Mouse (Mus musculus) stomach, embryonic 16.5 days (tissue): ENCODE measurements around the gene Fabp3. TPM values are rescaled to one million over a fixed set of nuclear protein-coding genes. Genes with fewer than 3 reads are reported as not detected.
A peak's percentile ranks its signal among the peaks of the same experiment; 100 is the strongest.

Source experiments
- ATAC-seq: fragments of 200-750 bp; cut with Nextera tagmentation; 2 replicates; pipeline ENCODE4 v1.8.0; 2017; ENCODE audit warnings: moderate number of reproducible peaks, moderate TSS enrichment; ENCODE audit not compliant: insufficient read depth, low FRiP score
- H3K27ac ChIP-seq: fragments of 300-500 bp; sonication (generic); 2 replicates; pipeline ENCODE4 v1.5.1; 2014; ENCODE audit warnings: low read length
- H3K27me3 ChIP-seq: fragments of 300-500 bp; sonication (generic); 2 replicates; pipeline ENCODE4 v1.6.1; 2014; ENCODE audit warnings: low read length, control low read depth, mixed read lengths; ENCODE audit not compliant: control insufficient read depth, insufficient read depth
- H3K36me3 ChIP-seq: fragments of 300-500 bp; sonication (generic); 2 replicates; pipeline ENCODE4 v1.6.1; 2014; ENCODE audit warnings: low read length; ENCODE audit not compliant: control insufficient read depth, insufficient read depth
- H3K4me1 ChIP-seq: fragments of 300-500 bp; sonication (generic); 2 replicates; pipeline ENCODE4 v1.6.1; 2014; ENCODE audit warnings: low read length, control low read depth, mixed read lengths; ENCODE audit not compliant: control insufficient read depth, insufficient read depth
- H3K4me2 ChIP-seq: fragments of 300-500 bp; sonication (generic); 2 replicates; pipeline ENCODE4 v1.6.1; 2014; ENCODE audit warnings: low read depth, low read length, mixed read lengths
- H3K4me3 ChIP-seq: fragments of 300-500 bp; sonication (generic); replicated peaks from 2 replicates; pipeline ENCODE4 v1.5.1; 2014; ENCODE audit warnings: mild to moderate bottlenecking, low read length
- H3K9ac ChIP-seq: fragments of 300-500 bp; sonication (generic); 2 replicates; pipeline ENCODE4 v1.6.1; 2014; ENCODE audit warnings: low read length
- H3K9me3 ChIP-seq: fragments of 300-500 bp; sonication (generic); replicated peaks from 2 replicates; pipeline ENCODE4 v1.6.1; 2016; ENCODE audit warnings: low read length, control low read depth; ENCODE audit not compliant: control insufficient read depth
- WGBS: fragments of 180-500 bp; shearing (Covaris S2); extraction: QIAGEN DNeasy Blood & Tissue Kit; methylation state at CpG from one replicate; pipeline ENCODE4 v1.1.7; 2014; 5-methylcytosine and 5-hydroxymethylcytosine counted together
- polyA plus RNA-seq: library from polyadenylated mRNA; unstranded; fragments of >200 nt; fragmentation: Nextera tagmentation; extraction: Ambion mirVana; gene quantifications from 2 replicates; pipeline ENCODE4 v1.2.1, GENCODE M21; 2015

Fabp3 gene
- polyA plus RNA-seq, 1 experiment from 2014 or later = 32.4 TPM

- Histone ChIP-seq H3K9me3 (no peaks in the 10 kb centered on the region), H3K9ac (no peak overlapping the region), H3K4me2 (no peak overlapping the region), H3K36me3 (no peaks in the 10 kb centered on the region), H3K4me1 (peaks cover 11% of the 10 kb centered on the region; the same call in 1 of the 2 replicates), H3K27ac (no peak overlapping the region), H3K4me3 (no peak overlapping the region), H3K27me3 (no peaks in the 10 kb centered on the region)
- WGBS = 70% methylated on average over 11 of the region's 11 CpGs
- no peak for ATAC-seq
Observed at GRCm38 (mm10) chr4:130298877-130299628, 9.3 kb upstream of the Fabp3 start.

GRCm38 (mm10) chr4:130299629-130300018, 8.8 kb upstream of the Fabp3 start:
- Histone ChIP-seq H3K4me1 (peaks cover 11% of the 10 kb centered on the region; the same call in 1 of the 2 replicates), H3K4me2 (no peak overlapping the region), H3K36me3 (no peaks in the 10 kb centered on the region), H3K9ac (no peak overlapping the region), H3K9me3 (no peaks in the 10 kb centered on the region), H3K27ac (no peak overlapping the region), H3K27me3 (no peaks in the 10 kb centered on the region), H3K4me3 (no peak overlapping the region)
- 77% methylated on average over 8 of the region's 8 CpGs for WGBS
- ATAC-seq = no peak

GRCm38 (mm10) chr4:130302285-130302870, 6.0 kb upstream of the Fabp3 start:
- Histone ChIP-seq H3K9me3 (no peaks in the 10 kb centered on the region), H3K27me3 (peaks cover 9% of the 10 kb centered on the region; the same call in 1 of the 2 replicates)
- WGBS = 56% methylated on average over 12 of the region's 12 CpGs

GRCm38 (mm10) chr4:130304746-130305145, 3.6 kb upstream of the Fabp3 start:
- H3K27me3 ChIP-seq = peaks cover 24% of the 10 kb centered on the region
- H3K9me3 ChIP-seq = no peaks in the 10 kb centered on the region
- H3K36me3 ChIP-seq = no peaks in the 10 kb centered on the region
- no peak for ATAC-seq
- H3K4me1 ChIP-seq = peaks cover 13% of the 10 kb centered on the region
- 42% methylated on average over 3 of the region's 3 CpGs for WGBS
- no peak overlapping the region for H3K4me2 ChIP-seq
- no peak overlapping the region for H3K27ac ChIP-seq
- H3K9ac ChIP-seq = no peak overlapping the region
- H3K4me3 ChIP-seq = no peak overlapping the region

More at GRCm38 (mm10) chr4:130302285-130302870, 6.0 kb upstream of the Fabp3 start:
- Histone ChIP-seq H3K27ac (no peak overlapping the region), H3K9ac (no peak overlapping the region), H3K36me3 (no peaks in the 10 kb centered on the region), H3K4me3 (no peak overlapping the region), H3K4me2 (no peak overlapping the region), H3K4me1 (no peaks in the 10 kb centered on the region)
- ATAC-seq = no peak

- peaks cover 13% of the 10 kb centered on the region for H3K4me1 ChIP-seq
- no peaks in the 10 kb centered on the region for H3K9me3 ChIP-seq
- no peak for ATAC-seq
- no peak overlapping the region for H3K4me3 ChIP-seq
- H3K27me3 ChIP-seq = peaks cover 31% of the 10 kb centered on the region
- H3K9ac ChIP-seq = no peak overlapping the region
- H3K36me3 ChIP-seq = no peaks in the 10 kb centered on the region
- H3K27ac ChIP-seq = no peak overlapping the region
- H3K4me2 ChIP-seq = 0 out of 2 replicates have a peak overlapping the region, but pooled peaks have one; percentile 96
- WGBS = 71% methylated on average over 10 of the region's 10 CpGs
Observed at GRCm38 (mm10) chr4:130306796-130307630, 1.4 kb upstream of the Fabp3 start.

GRCm38 (mm10) chr4:130307851-130308230, 554 bp upstream of the Fabp3 start:
- H3K4me2 ChIP-seq = peak overlapping the region; percentile 96
- H3K27me3 ChIP-seq = peaks cover 31% of the 10 kb centered on the region
- WGBS = under 1% methylated on average over 23 of the region's 23 CpGs
- ATAC-seq = peak; percentile 60; the same call in 1 of the 2 replicates
- H3K4me1 ChIP-seq = peaks cover 13% of the 10 kb centered on the region
- no peak overlapping the region for H3K27ac ChIP-seq
- no peaks in the 10 kb centered on the region for H3K9me3 ChIP-seq
- peak overlapping the region; percentile 57 for H3K4me3 ChIP-seq
- no peaks in the 10 kb centered on the region for H3K36me3 ChIP-seq
- H3K9ac ChIP-seq = peak overlapping the region; percentile 66

- no peak overlapping the region for H3K27ac ChIP-seq
- peaks cover 13% of the 10 kb centered on the region for H3K4me1 ChIP-seq
- H3K27me3 ChIP-seq = peaks cover 31% of the 10 kb centered on the region
- ATAC-seq = peak; percentile 15; the same call in 1 of the 2 replicates
- no peaks in the 10 kb centered on the region for H3K36me3 ChIP-seq
- H3K4me3 ChIP-seq = no peak overlapping the region
- H3K9ac ChIP-seq = no peak overlapping the region
- WGBS = 49% methylated on average over 8 of the region's 8 CpGs
- H3K9me3 ChIP-seq = no peaks in the 10 kb centered on the region
- peak overlapping the region; percentile 96 for H3K4me2 ChIP-seq
Observed at GRCm38 (mm10) chr4:130309254-130309653, 859 bp downstream of the Fabp3 start.

GRCm38 (mm10) chr4:130312526-130312925, 4.1 kb downstream of the Fabp3 start:
- Histone ChIP-seq H3K27me3 (peaks cover 21% of the 10 kb centered on the region), H3K4me2 (no peak overlapping the region), H3K36me3 (no peaks in the 10 kb centered on the region), H3K4me1 (peaks cover 19% of the 10 kb centered on the region), H3K9ac (no peak overlapping the region), H3K27ac (no peak overlapping the region), H3K4me3 (no peak overlapping the region), H3K9me3 (no peaks in the 10 kb centered on the region)
- no peak for ATAC-seq
- 84% methylated on average over 3 of the region's 3 CpGs for WGBS

- H3K4me3 ChIP-seq = no peak overlapping the region
- H3K9me3 ChIP-seq = no peaks in the 10 kb centered on the region
- peaks cover 17% of the 10 kb centered on the region for H3K27me3 ChIP-seq
- H3K4me2 ChIP-seq = no peak overlapping the region
- no peak for ATAC-seq
- WGBS = 87% methylated on average over 4 of the region's 4 CpGs
- H3K4me1 ChIP-seq = peaks cover 11% of the 10 kb centered on the region
- no peak overlapping the region for H3K9ac ChIP-seq
- no peak overlapping the region for H3K27ac ChIP-seq
- H3K36me3 ChIP-seq = no peaks in the 10 kb centered on the region
Observed at GRCm38 (mm10) chr4:130313552-130313951, 5.2 kb downstream of the Fabp3 start.
